Mouse (Mus musculus) forebrain, embryonic 15.5 days (tissue): Measurements from ENCODE around the gene Tmem262. TPM values are rescaled to one million over a fixed set of nuclear protein-coding genes. Genes with fewer than 3 reads are reported as not detected.

Experiments
- ATAC-seq: fragments of 200-750 bp; cut with Nextera tagmentation; replicated peaks from 2 replicates; pipeline ENCODE4 v1.8.0; 2017; ENCODE audit warnings: mild to moderate bottlenecking, moderate TSS enrichment, moderate library complexity
- H3K27ac ChIP-seq: fragments of 300-500 bp; sonication (generic); replicated peaks from 2 replicates; pipeline ENCODE4 v1.5.1; 2015; ENCODE audit warnings: mild to moderate bottlenecking, inconsistent platforms
- H3K27me3 ChIP-seq: fragments of 300-500 bp; sonication (generic); 2 replicates; pipeline ENCODE4 v1.6.1; 2015; ENCODE audit warnings: inconsistent platforms
- H3K36me3 ChIP-seq: fragments of 300-500 bp; sonication (generic); 2 replicates; pipeline ENCODE4 v1.6.1; 2015; ENCODE audit warnings: mild to moderate bottlenecking, inconsistent platforms
- H3K4me1 ChIP-seq: fragments of 300-500 bp; sonication (generic); 2 replicates; pipeline ENCODE4 v1.6.1; 2015; ENCODE audit warnings: inconsistent platforms
- H3K4me2 ChIP-seq: fragments of 300-500 bp; sonication (generic); replicated peaks from 2 replicates; pipeline ENCODE4 v1.6.1; 2015; ENCODE audit warnings: mild to moderate bottlenecking, inconsistent platforms
- H3K4me3 ChIP-seq: fragments of 300-500 bp; sonication (generic); 2 replicates; pipeline ENCODE4 v1.5.1; 2015; ENCODE audit warnings: mild to moderate bottlenecking, inconsistent platforms
- H3K9ac ChIP-seq: fragments of 300-500 bp; sonication (generic); replicated peaks from 2 replicates; pipeline ENCODE4 v1.6.1; 2015; ENCODE audit warnings: mild to moderate bottlenecking, inconsistent platforms
- H3K9me3 ChIP-seq: fragments of 300-500 bp; sonication (generic); 2 replicates; pipeline ENCODE4 v1.6.1; 2016; ENCODE audit warnings: inconsistent platforms
- WGBS: fragments of 180-500 bp; shearing (Covaris S2); methylation state at CpG from one replicate; pipeline ENCODE4 v1.1.7; 2015; ENCODE audit warnings: mixed read lengths; 5-methylcytosine and 5-hydroxymethylcytosine counted together
- polyA plus RNA-seq: library from polyadenylated mRNA; unstranded; fragments of >200 nt; fragmentation: Nextera tagmentation; extraction: Ambion mirVana; gene quantifications from 2 replicates; pipeline ENCODE4 v1.2.1, GENCODE M21; 2015

Tmem262 gene
- polyA plus RNA-seq, 1 experiment from 2014 or later, result not detected

- H3K27ac ChIP-seq, result no peak within 1 kb of the TSS
- no peak within 1 kb of the TSS for H3K4me3 ChIP-seq
- 85% methylated on average over 9 of the region's 9 CpGs for WGBS
- peaks cover 28% of the 10 kb centered on the region for H3K4me1 ChIP-seq
- H3K9ac ChIP-seq, result no peak within 1 kb of the TSS
- no peak for ATAC-seq
- no peaks in the 10 kb centered on the region for H3K27me3 ChIP-seq
- H3K36me3 ChIP-seq, result peaks cover 26% of the 10 kb centered on the region
- H3K9me3 ChIP-seq, result no peaks in the 10 kb centered on the region
- H3K4me2 ChIP-seq, result no peak within 1 kb of the TSS
These were observed 2.3 kb downstream of the Tmem262 start, which contains the start of gene Gm28374 for GRCm38 (mm10) chr19:6082156-6082555. Gm28374 (minus strand) TSS chr19:6082256.

- peak within 1 kb of the TSS; percentile 63 for H3K9ac ChIP-seq
- ATAC-seq, result peak; percentile 89
- H3K36me3 ChIP-seq, result peaks cover 26% of the 10 kb centered on the region
- H3K4me1 ChIP-seq, result peaks cover 23% of the 10 kb centered on the region
- peak within 1 kb of the TSS; percentile 95 for H3K4me2 ChIP-seq
- under 1% methylated on average over 58 of the region's 58 CpGs for WGBS
- H3K4me3 ChIP-seq, result peak within 1 kb of the TSS; percentile 61
- H3K27ac ChIP-seq, result 0 out of 2 replicates have a peak within 1 kb of the TSS, but pooled peaks have one; percentile 35
- no peaks in the 10 kb centered on the region for H3K9me3 ChIP-seq
- no peaks in the 10 kb centered on the region for H3K27me3 ChIP-seq
These were observed 4.8 kb downstream of the Tmem262 start, which contains the start of the genes Zfpl1 and Cdca5 for GRCm38 (mm10) chr19:6084478-6085248. Zfpl1 (minus strand) TSS chr19:6084956. Cdca5 (plus strand) TSS chr19:6084983.

GRCm38 (mm10) chr19:6085417-6085879 lies 5.6 kb downstream of the Tmem262 start:
- Histone ChIP-seq H3K27ac (no peak overlapping the region), H3K9ac (peak overlapping the region; percentile 41), H3K4me2 (peak overlapping the region; percentile 95), H3K36me3 (peaks cover 21% of the 10 kb centered on the region), H3K9me3 (no peaks in the 10 kb centered on the region), H3K4me1 (peaks cover 23% of the 10 kb centered on the region), H3K4me3 (peak overlapping the region; percentile 61), H3K27me3 (no peaks in the 10 kb centered on the region)
- under 1% methylated on average over 17 of the region's 17 CpGs for WGBS
- peak; percentile 49 for ATAC-seq

- H3K4me3 ChIP-seq, result no peak overlapping the region
- no peak overlapping the region for H3K27ac ChIP-seq
- H3K9me3 ChIP-seq, result no peaks in the 10 kb centered on the region
- H3K36me3 ChIP-seq, result 0 out of 2 replicates have a peak, but pooled peaks cover 3% of the 10 kb centered on the region
- H3K4me1 ChIP-seq, result peaks cover 16% of the 10 kb centered on the region
- H3K9ac ChIP-seq, result no peak overlapping the region
- no peak for ATAC-seq
- H3K4me2 ChIP-seq, result no peak overlapping the region
- 95% methylated on average over 13 of the region's 13 CpGs for WGBS
- H3K27me3 ChIP-seq, result no peaks in the 10 kb centered on the region
These were observed 9.0 kb downstream of the Tmem262 start for GRCm38 (mm10) chr19:6088841-6089240.

- no peak within 1 kb of the TSS for H3K9ac ChIP-seq
- ATAC-seq, result no peak
These were observed 14.3 kb downstream of the Tmem262 start, which contains the start of gene AC131692.1 for GRCm38 (mm10) chr19:6094119-6094518. AC131692.1 (plus strand) TSS chr19:6094419.

GRCm38 (mm10) chr19:6097847-6098246 lies 18.0 kb downstream of the Tmem262 start:
- Histone ChIP-seq H3K27ac (no peak overlapping the region), H3K27me3 (no peaks in the 10 kb centered on the region), H3K4me1 (no peaks in the 10 kb centered on the region), H3K4me3 (no peak overlapping the region), H3K4me2 (no peak overlapping the region), H3K36me3 (no peaks in the 10 kb centered on the region), H3K9me3 (no peaks in the 10 kb centered on the region), H3K9ac (no peak overlapping the region)
- WGBS, result 91% methylated on average over 3 of the region's 3 CpGs
- ATAC-seq, result no peak

More at GRCm38 (mm10) chr19:6094119-6094518, 14.3 kb downstream of the Tmem262 start, which contains the start of gene AC131692.1:
- Histone ChIP-seq H3K27ac (no peak within 1 kb of the TSS), H3K9me3 (no peaks in the 10 kb centered on the region), H3K4me3 (no peak within 1 kb of the TSS), H3K36me3 (0 out of 2 replicates have a peak, but pooled peaks cover 3% of the 10 kb centered on the region), H3K4me2 (no peak within 1 kb of the TSS), H3K27me3 (no peaks in the 10 kb centered on the region), H3K4me1 (no peaks in the 10 kb centered on the region)
- 94% methylated on average over 7 of the region's 7 CpGs for WGBS

GRCm38 (mm10) chr19:6101186-6101585 lies 21.4 kb downstream of the Tmem262 start:
- WGBS, result 83% methylated on average over 6 of the region's 6 CpGs
- Histone ChIP-seq H3K36me3 (no peaks in the 10 kb centered on the region), H3K4me1 (no peaks in the 10 kb centered on the region), H3K27me3 (no peaks in the 10 kb centered on the region), H3K9ac (no peak overlapping the region), H3K4me3 (no peak overlapping the region), H3K9me3 (no peaks in the 10 kb centered on the region), H3K4me2 (no peak overlapping the region), H3K27ac (no peak overlapping the region)
- ATAC-seq, result no peak

GRCm38 (mm10) chr19:6102169-6102853 lies 22.5 kb downstream of the Tmem262 start:
- Histone ChIP-seq H3K4me1 (no peaks in the 10 kb centered on the region), H3K4me2 (no peak overlapping the region), H3K36me3 (no peaks in the 10 kb centered on the region), H3K27me3 (no peaks in the 10 kb centered on the region), H3K9me3 (no peaks in the 10 kb centered on the region), H3K27ac (no peak overlapping the region), H3K9ac (no peak overlapping the region), H3K4me3 (no peak overlapping the region)
- no peak for ATAC-seq
- 81% methylated on average over 6 of the region's 6 CpGs for WGBS

GRCm38 (mm10) chr19:6104476-6104875 lies 24.6 kb downstream of the Tmem262 start:
- Histone ChIP-seq H3K4me2 (no peak overlapping the region), H3K27ac (no peak overlapping the region), H3K4me3 (no peak overlapping the region), H3K9ac (no peak overlapping the region), H3K9me3 (no peaks in the 10 kb centered on the region), H3K27me3 (no peaks in the 10 kb centered on the region), H3K4me1 (no peaks in the 10 kb centered on the region), H3K36me3 (no peaks in the 10 kb centered on the region)
- ATAC-seq, result no peak
- WGBS, result 90% methylated on average over 4 of the region's 4 CpGs

- no peaks in the 10 kb centered on the region for H3K36me3 ChIP-seq
- ATAC-seq, result no peak
- H3K27ac ChIP-seq, result no peak within 1 kb of the TSS
- H3K9ac ChIP-seq, result no peak within 1 kb of the TSS
- WGBS, result 84% methylated on average over 7 of the region's 7 CpGs
- H3K4me2 ChIP-seq, result no peak within 1 kb of the TSS
- H3K27me3 ChIP-seq, result no peaks in the 10 kb centered on the region
- no peak within 1 kb of the TSS for H3K4me3 ChIP-seq
- no peaks in the 10 kb centered on the region for H3K4me1 ChIP-seq
- H3K9me3 ChIP-seq, result no peaks in the 10 kb centered on the region
These were observed 25.8 kb downstream of the Tmem262 start, which contains the start of gene Naaladl1 for GRCm38 (mm10) chr19:6105586-6105985. Naaladl1 (plus strand) TSS chr19:6105782.

GRCm38 (mm10) chr19:6113116-6113515 lies 33.3 kb downstream of the Tmem262 start:
- ATAC-seq, result no peak
- Histone ChIP-seq H3K4me2 (no peak overlapping the region), H3K4me1 (peaks cover 14% of the 10 kb centered on the region), H3K9ac (no peak overlapping the region), H3K36me3 (peaks cover 20% of the 10 kb centered on the region), H3K27me3 (no peaks in the 10 kb centered on the region), H3K4me3 (no peak overlapping the region), H3K27ac (no peak overlapping the region), H3K9me3 (no peaks in the 10 kb centered on the region)
- 76% methylated on average over 6 of the region's 6 CpGs for WGBS
